Mouse (Mus musculus): ENCODE measurements around the gene Oxsr1. TPM values are rescaled to one million over a fixed set of nuclear protein-coding genes. Genes with fewer than 3 reads are reported as not detected.
"Not testable (repeated sequence)": the region's sequence is repeated elsewhere in the genome, so short reads cannot be mapped to it uniquely, and the experiment has no call there.

The Oxsr1 gene
- polyA plus RNA-seq, 1 experiment from 2014 or later: 14.3 TPM

- Histone ChIP-seq H3K4me1 (replicated peaks) (no peaks in the 10 kb centered on the region), H3K27ac (no peak overlapping the region), H3K27me3 (ENCODE audit: insufficient read depth, poor library complexity, severe bottlenecking) (no peaks in the 10 kb centered on the region), H3K36me3 (peaks cover 46% of the 10 kb centered on the region), H3K4me3 (no peak overlapping the region), H3K9me3 (no peaks in the 10 kb centered on the region)
- no peak for DNase-seq (ENCODE audit: low spot score)
- 89% methylated on average over 6 of the region's 6 CpGs for WGBS
These were observed 24.5 kb downstream of the Oxsr1 start for GRCm38 (mm10) chr9:119297696-119298095.

- H3K4me1 ChIP-seq (replicated peaks): no peaks in the 10 kb centered on the region
- no peak for DNase-seq (ENCODE audit: low spot score)
- 88% methylated on average over 3 of the region's 3 CpGs for WGBS
- H3K4me3 ChIP-seq: no peak overlapping the region
- H3K27ac ChIP-seq: no peak overlapping the region
- H3K27me3 ChIP-seq (ENCODE audit: insufficient read depth, poor library complexity, severe bottlenecking): no peaks in the 10 kb centered on the region
- peaks cover 44% of the 10 kb centered on the region for H3K36me3 ChIP-seq
- no peaks in the 10 kb centered on the region for H3K9me3 ChIP-seq
These were observed 31.4 kb downstream of the Oxsr1 start for GRCm38 (mm10) chr9:119290791-119291190.

- H3K27ac ChIP-seq: no peak overlapping the region
- no peak overlapping the region for H3K4me3 ChIP-seq
- H3K36me3 ChIP-seq: peaks cover 62% of the 10 kb centered on the region
- WGBS: 93% methylated on average over 5 of the region's 5 CpGs
- no peak for DNase-seq (ENCODE audit: low spot score)
- H3K9me3 ChIP-seq: no peaks in the 10 kb centered on the region
- no peaks in the 10 kb centered on the region for H3K27me3 ChIP-seq (ENCODE audit: insufficient read depth, poor library complexity, severe bottlenecking)
- H3K4me1 ChIP-seq (replicated peaks): no peaks in the 10 kb centered on the region
These were observed 41.1 kb downstream of the Oxsr1 start for GRCm38 (mm10) chr9:119280894-119281682.

- Histone ChIP-seq H3K4me1 (replicated peaks) (no peaks in the 10 kb centered on the region), H3K9me3 (no peaks in the 10 kb centered on the region), H3K4me3 (no peak overlapping the region), H3K27ac (no peak overlapping the region), H3K36me3 (peaks cover 51% of the 10 kb centered on the region), H3K27me3 (ENCODE audit: insufficient read depth, poor library complexity, severe bottlenecking) (no peaks in the 10 kb centered on the region)
- 89% methylated on average over 5 of the region's 5 CpGs for WGBS
- no peak for DNase-seq (ENCODE audit: low spot score)
These were observed 44.2 kb downstream of the Oxsr1 start for GRCm38 (mm10) chr9:119278031-119278430.

- no peaks in the 10 kb centered on the region for H3K9me3 ChIP-seq
- 0 out of 2 replicates have a peak, but pooled peaks cover 5% of the 10 kb centered on the region for H3K4me1 ChIP-seq (replicated peaks)
- H3K27me3 ChIP-seq (ENCODE audit: insufficient read depth, poor library complexity, severe bottlenecking): no peaks in the 10 kb centered on the region
- no peak overlapping the region for H3K27ac ChIP-seq
- no peak overlapping the region for H3K4me3 ChIP-seq
- H3K36me3 ChIP-seq: peaks cover 47% of the 10 kb centered on the region
- 85% methylated on average over 7 of the region's 7 CpGs for WGBS
- DNase-seq (ENCODE audit: low spot score): no peak
These were observed 45.9 kb downstream of the Oxsr1 start for GRCm38 (mm10) chr9:119276321-119276720.

- 95% methylated on average over 5 of the region's 5 CpGs for WGBS
- not testable (repeated sequence) for H3K27me3 ChIP-seq (ENCODE audit: insufficient read depth, poor library complexity, severe bottlenecking); H3K4me3 ChIP-seq
These were observed 47.4 kb downstream of the Oxsr1 start for GRCm38 (mm10) chr9:119274814-119275213.

GRCm38 (mm10) chr9:119271496-119271895, 50.7 kb downstream of the Oxsr1 start:
- H3K4me1 ChIP-seq (replicated peaks): 0 out of 2 replicates have a peak, but pooled peaks cover 5% of the 10 kb centered on the region
- H3K27ac ChIP-seq: no peak overlapping the region
- H3K36me3 ChIP-seq: peaks cover 51% of the 10 kb centered on the region

More at GRCm38 (mm10) chr9:119274814-119275213, 47.4 kb downstream of the Oxsr1 start:
- not testable (repeated sequence) for DNase-seq (ENCODE audit: low spot score); H3K27ac ChIP-seq; H3K4me1 ChIP-seq (replicated peaks); H3K9me3 ChIP-seq
- peaks cover 49% of the 10 kb centered on the region for H3K36me3 ChIP-seq

GRCm38 (mm10) chr9:119268588-119269145, 53.6 kb downstream of the Oxsr1 start:
- Histone ChIP-seq H3K36me3 (peaks cover 71% of the 10 kb centered on the region), H3K4me1 (replicated peaks) (0 out of 2 replicates have a peak, but pooled peaks cover 5% of the 10 kb centered on the region), H3K27me3 (ENCODE audit: insufficient read depth, poor library complexity, severe bottlenecking) (no peaks in the 10 kb centered on the region), H3K4me3 (no peak overlapping the region), H3K9me3 (no peaks in the 10 kb centered on the region), H3K27ac (no peak overlapping the region)
- DNase-seq (ENCODE audit: low spot score): no peak
- 93% methylated on average over 11 of the region's 11 CpGs for WGBS

More at GRCm38 (mm10) chr9:119271496-119271895, 50.7 kb downstream of the Oxsr1 start:
- 88% methylated on average over 4 of the region's 4 CpGs for WGBS
- DNase-seq (ENCODE audit: low spot score): no peak
- Histone ChIP-seq H3K27me3 (ENCODE audit: insufficient read depth, poor library complexity, severe bottlenecking) (no peaks in the 10 kb centered on the region), H3K9me3 (no peaks in the 10 kb centered on the region), H3K4me3 (no peak overlapping the region)

- Histone ChIP-seq H3K4me3 (no peak overlapping the region), H3K36me3 (peaks cover 77% of the 10 kb centered on the region), H3K9me3 (no peaks in the 10 kb centered on the region), H3K27ac (no peak overlapping the region), H3K27me3 (ENCODE audit: insufficient read depth, poor library complexity, severe bottlenecking) (no peaks in the 10 kb centered on the region), H3K4me1 (replicated peaks) (0 out of 2 replicates have a peak, but pooled peaks cover 5% of the 10 kb centered on the region)
- DNase-seq (ENCODE audit: low spot score): no peak
- 93% methylated on average over 6 of the region's 6 CpGs for WGBS
These were observed 54.1 kb downstream of the Oxsr1 start for GRCm38 (mm10) chr9:119268120-119268519.

- H3K9me3 ChIP-seq; H3K27me3 ChIP-seq (ENCODE audit: insufficient read depth, poor library complexity, severe bottlenecking); H3K4me3 ChIP-seq; H3K4me1 ChIP-seq (replicated peaks); H3K27ac ChIP-seq; DNase-seq (ENCODE audit: low spot score): not testable (repeated sequence)
- peaks cover 84% of the 10 kb centered on the region for H3K36me3 ChIP-seq
- 97% methylated on average over 5 of the region's 5 CpGs for WGBS
These were observed 56.2 kb downstream of the Oxsr1 start for GRCm38 (mm10) chr9:119266121-119266395.

GRCm38 (mm10) chr9:119265373-119266120, 56.7 kb downstream of the Oxsr1 start:
- not testable (repeated sequence) for H3K27ac ChIP-seq; H3K4me1 ChIP-seq (replicated peaks); H3K9me3 ChIP-seq; DNase-seq (ENCODE audit: low spot score); H3K4me3 ChIP-seq; H3K27me3 ChIP-seq (ENCODE audit: insufficient read depth, poor library complexity, severe bottlenecking)
- 87% methylated on average over 1 of the region's 1 CpGs for WGBS
- H3K36me3 ChIP-seq: peaks cover 84% of the 10 kb centered on the region

GRCm38 (mm10) chr9:119263067-119263466, 59.2 kb downstream of the Oxsr1 start:
- Histone ChIP-seq H3K9me3 (no peaks in the 10 kb centered on the region), H3K27me3 (ENCODE audit: insufficient read depth, poor library complexity, severe bottlenecking) (no peaks in the 10 kb centered on the region), H3K36me3 (peaks cover 90% of the 10 kb centered on the region), H3K4me1 (replicated peaks) (no peaks in the 10 kb centered on the region), H3K4me3 (no peak overlapping the region), H3K27ac (no peak overlapping the region)
- DNase-seq (ENCODE audit: low spot score): no peak
- 89% methylated on average over 4 of the region's 4 CpGs for WGBS

- DNase-seq (ENCODE audit: low spot score): no peak
- Histone ChIP-seq H3K36me3 (peaks cover 92% of the 10 kb centered on the region), H3K27ac (no peak overlapping the region), H3K4me1 (replicated peaks) (no peaks in the 10 kb centered on the region), H3K9me3 (no peaks in the 10 kb centered on the region), H3K27me3 (ENCODE audit: insufficient read depth, poor library complexity, severe bottlenecking) (no peaks in the 10 kb centered on the region), H3K4me3 (no peak overlapping the region)
- 93% methylated on average over 2 of the region's 2 CpGs for WGBS
These were observed 61.4 kb downstream of the Oxsr1 start for GRCm38 (mm10) chr9:119260825-119261224.

Data from hindbrain, embryonic 10.5 days (tissue).